Mouse (Mus musculus) kidney, postnatal 14 days (tissue): ENCODE results near the gene Lrrc1.

Experiments
- DNase-seq: peaks from one replicate; pipeline ENCODE4 v3.0.0; 2022; ENCODE audit warnings: mixed read lengths

Gene Lrrc1

GRCm38 (mm10) chr9:77543351-77544321 lies 1.0 kb downstream of the Lrrc1 start:
- DNase-seq = peak; percentile 79

GRCm38 (mm10) chr9:77541556-77541955 lies 3.1 kb downstream of the Lrrc1 start:
- no peak for DNase-seq

- DNase-seq = no peak
These were observed 5.4 kb downstream of the Lrrc1 start for GRCm38 (mm10) chr9:77539232-77539631.

GRCm38 (mm10) chr9:77537357-77537756 lies 7.3 kb downstream of the Lrrc1 start:
- DNase-seq = no peak

- peak; percentile 16 for DNase-seq
These were observed 7.8 kb downstream of the Lrrc1 start for GRCm38 (mm10) chr9:77536832-77537231.

- no peak for DNase-seq
These were observed 8.4 kb downstream of the Lrrc1 start for GRCm38 (mm10) chr9:77536286-77536685.

GRCm38 (mm10) chr9:77535021-77535744 lies 9.5 kb downstream of the Lrrc1 start:
- DNase-seq = no peak

GRCm38 (mm10) chr9:77528379-77529041 lies 16.2 kb downstream of the Lrrc1 start:
- DNase-seq = no peak

GRCm38 (mm10) chr9:77527170-77527569 lies 17.5 kb downstream of the Lrrc1 start:
- DNase-seq = no peak

- peak; percentile 67 for DNase-seq
These were observed 18.0 kb downstream of the Lrrc1 start for GRCm38 (mm10) chr9:77526715-77527114.

GRCm38 (mm10) chr9:77525595-77526295 lies 18.9 kb downstream of the Lrrc1 start:
- no peak for DNase-seq

GRCm38 (mm10) chr9:77523793-77524192 lies 20.9 kb downstream of the Lrrc1 start:
- DNase-seq = no peak

GRCm38 (mm10) chr9:77522476-77522875 lies 22.2 kb downstream of the Lrrc1 start:
- no peak for DNase-seq

- DNase-seq = no peak
These were observed 25.5 kb downstream of the Lrrc1 start for GRCm38 (mm10) chr9:77519198-77519597.

GRCm38 (mm10) chr9:77516782-77517364 lies 27.8 kb downstream of the Lrrc1 start:
- no peak for DNase-seq

GRCm38 (mm10) chr9:77513892-77514291 lies 30.8 kb downstream of the Lrrc1 start:
- no peak for DNase-seq

GRCm38 (mm10) chr9:77512220-77512619 lies 32.5 kb downstream of the Lrrc1 start:
- DNase-seq = no peak

GRCm38 (mm10) chr9:77510574-77510973 lies 34.1 kb downstream of the Lrrc1 start:
- no peak for DNase-seq

GRCm38 (mm10) chr9:77507743-77508394 lies 36.8 kb downstream of the Lrrc1 start:
- no peak for DNase-seq

GRCm38 (mm10) chr9:77502548-77503438 lies 41.9 kb downstream of the Lrrc1 start:
- peak; percentile 64 for DNase-seq

GRCm38 (mm10) chr9:77502171-77502547 lies 42.5 kb downstream of the Lrrc1 start:
- DNase-seq = no peak
